Mouse (Mus musculus): ENCODE results near the gene Itih5.
A peak's percentile ranks its signal among the peaks of the same experiment; 100 is the strongest.

Gene Itih5

GRCm38 (mm10) chr2:10262722-10263121 is 109.4 kb downstream of the Itih5 start:
- no peak for DNase-seq (ENCODE audit: low spot score)

GRCm38 (mm10) chr2:10263909-10264489 is 110.6 kb downstream of the Itih5 start:
- no peak for DNase-seq (ENCODE audit: low spot score)

DNA sequence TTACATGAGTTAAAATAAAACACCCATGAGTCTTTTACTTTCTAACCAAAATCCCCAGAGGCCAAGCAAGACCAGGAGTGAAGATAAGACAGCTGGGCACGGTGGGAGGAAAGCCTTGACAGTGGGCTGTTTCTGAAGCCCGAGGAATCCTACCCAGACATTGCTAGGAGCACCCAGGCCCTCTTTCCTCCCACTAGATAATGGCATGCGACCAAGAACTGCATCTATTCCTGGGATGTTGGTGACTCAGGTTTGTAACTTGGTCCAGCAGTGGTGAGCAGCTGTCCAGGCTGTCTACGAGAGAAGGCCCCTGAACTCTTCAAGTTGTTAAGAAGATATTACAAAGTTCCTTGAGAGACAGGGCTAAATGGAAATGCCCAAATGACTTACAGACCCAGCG is 112.5 kb downstream of the Itih5 start:
- no peak for DNase-seq (ENCODE audit: low spot score)

GRCm38 (mm10) chr2:10272604-10273115 is 119.3 kb downstream of the Itih5 start:
- no peak for DNase-seq (ENCODE audit: low spot score)

GRCm38 (mm10) chr2:10273541-10274050 is 120.2 kb downstream of the Itih5 start:
- DNase-seq (ENCODE audit: low spot score): no peak

GRCm38 (mm10) chr2:10276194-10276593 is 122.8 kb downstream of the Itih5 start:
- DNase-seq (ENCODE audit: low spot score): peak; percentile 60

GRCm38 (mm10) chr2:10283686-10284085 is 130.3 kb downstream of the Itih5 start:
- no peak for DNase-seq (ENCODE audit: low spot score)

DNA sequence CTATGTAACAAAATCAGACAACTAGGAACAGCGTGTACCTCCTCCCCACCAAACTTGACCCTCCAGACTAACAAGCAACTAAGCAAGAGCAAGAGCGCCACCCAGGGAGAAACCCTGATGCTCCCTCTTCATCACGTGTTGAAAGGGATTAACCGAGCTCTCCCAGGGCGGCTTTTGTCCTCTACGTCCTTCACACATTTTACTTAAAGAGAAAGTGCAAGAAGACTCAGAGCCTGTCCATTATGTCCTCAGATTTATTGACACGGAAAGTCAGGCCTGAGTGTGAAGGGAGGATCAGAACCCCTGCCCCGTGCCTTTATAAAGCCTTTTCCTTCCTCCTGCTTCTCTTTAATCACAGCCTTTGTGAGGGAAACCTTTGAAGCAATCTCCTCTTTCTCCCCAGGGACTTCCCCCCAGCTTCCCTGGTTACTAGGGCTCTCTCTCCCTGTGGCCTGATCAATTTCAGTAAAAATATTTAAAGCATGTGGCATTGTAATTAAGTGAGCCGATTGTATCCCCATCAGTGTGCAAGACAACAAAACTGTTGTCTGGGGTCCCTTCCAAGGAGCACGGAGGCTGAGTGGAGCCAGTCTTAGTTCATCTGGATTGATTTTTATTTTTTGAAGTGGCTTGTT is 131.4 kb downstream of the Itih5 start:
- DNase-seq (ENCODE audit: low spot score): peak; percentile 68

GRCm38 (mm10) chr2:10285975-10286374 is 132.6 kb downstream of the Itih5 start:
- no peak for DNase-seq (ENCODE audit: low spot score)

DNA sequence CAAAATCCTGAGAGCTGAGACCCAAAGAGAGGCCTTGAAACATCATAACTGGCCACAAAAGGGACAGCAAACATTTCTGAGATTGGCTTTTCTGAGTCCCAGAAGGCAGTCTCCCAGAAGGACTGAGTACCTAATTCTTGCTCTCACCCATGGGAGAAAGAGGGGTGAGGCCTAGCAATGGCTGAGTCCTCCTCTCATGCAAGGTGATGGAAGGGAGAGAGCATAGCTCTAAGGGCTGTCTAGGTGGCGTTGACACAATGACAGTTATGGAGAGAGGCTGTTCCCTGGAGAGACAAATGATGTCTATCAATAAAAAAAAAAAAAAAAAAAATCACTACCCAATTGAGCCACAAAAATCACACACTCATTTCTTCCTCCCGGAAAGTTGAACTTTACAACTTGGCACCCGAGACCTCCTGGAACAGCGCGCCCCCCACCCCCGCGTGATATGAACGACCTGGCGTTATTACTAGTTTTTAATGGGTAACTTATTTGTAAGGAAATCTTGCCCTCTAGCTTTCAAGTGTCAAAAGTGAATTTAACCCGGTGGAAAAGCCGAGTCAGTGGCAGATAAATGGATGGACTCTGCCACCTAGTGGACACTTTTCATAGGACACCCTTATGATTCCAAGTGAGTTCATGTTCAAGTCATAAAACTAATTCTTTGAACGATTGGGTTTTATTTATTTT is 134.9 kb downstream of the Itih5 start:
- DNase-seq (ENCODE audit: low spot score): peak; percentile 16

DNA sequence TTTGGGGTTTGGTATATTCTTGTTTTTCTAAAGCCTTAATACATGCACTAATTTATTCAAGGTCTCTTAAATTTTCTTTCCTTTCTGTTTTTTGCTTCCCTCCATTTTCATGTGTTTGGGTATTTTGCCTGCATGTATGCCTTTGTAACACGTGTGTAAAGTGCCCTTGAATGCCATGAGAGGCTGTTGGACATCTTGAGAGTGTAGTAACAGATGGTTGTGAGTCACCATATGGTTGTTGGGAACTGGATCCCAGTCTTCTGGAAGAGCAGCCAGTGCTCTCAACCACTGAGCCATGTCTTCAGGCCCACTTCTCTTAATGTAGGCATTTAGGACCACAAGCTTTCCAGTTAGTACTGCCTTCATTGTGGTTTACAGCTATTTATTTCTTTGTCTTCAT is 135.5 kb downstream of the Itih5 start:
- no peak for DNase-seq (ENCODE audit: low spot score)

DNA sequence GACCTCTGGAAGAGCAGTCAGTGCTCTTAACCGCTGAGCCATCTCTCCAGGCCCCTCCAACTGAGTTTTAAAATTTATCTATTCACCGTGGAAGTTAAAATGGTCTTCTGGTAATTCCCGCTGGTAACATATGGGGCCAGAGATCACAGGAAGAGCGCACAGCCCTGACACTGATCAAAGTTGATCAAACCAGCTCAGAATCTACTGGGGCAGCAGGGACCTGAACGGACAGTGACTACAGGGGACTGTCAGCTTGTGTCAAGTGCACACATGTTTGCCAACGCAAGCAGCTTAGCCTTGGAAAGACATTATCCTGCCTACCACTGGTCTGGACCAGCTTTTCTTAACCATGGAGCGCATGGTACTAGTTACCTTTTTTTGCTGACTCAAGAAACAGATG is 136.7 kb downstream of the Itih5 start:
- DNase-seq (ENCODE audit: low spot score): no peak

GRCm38 (mm10) chr2:10293556-10294206 is 140.3 kb downstream of the Itih5 start:
- no peak for DNase-seq (ENCODE audit: low spot score)

- no peak for DNase-seq (ENCODE audit: low spot score)
Observed at GRCm38 (mm10) chr2:10295908-10296307, 142.5 kb downstream of the Itih5 start.

- no peak for DNase-seq (ENCODE audit: low spot score)
Observed at GRCm38 (mm10) chr2:10300244-10300643, 146.9 kb downstream of the Itih5 start.

DNA sequence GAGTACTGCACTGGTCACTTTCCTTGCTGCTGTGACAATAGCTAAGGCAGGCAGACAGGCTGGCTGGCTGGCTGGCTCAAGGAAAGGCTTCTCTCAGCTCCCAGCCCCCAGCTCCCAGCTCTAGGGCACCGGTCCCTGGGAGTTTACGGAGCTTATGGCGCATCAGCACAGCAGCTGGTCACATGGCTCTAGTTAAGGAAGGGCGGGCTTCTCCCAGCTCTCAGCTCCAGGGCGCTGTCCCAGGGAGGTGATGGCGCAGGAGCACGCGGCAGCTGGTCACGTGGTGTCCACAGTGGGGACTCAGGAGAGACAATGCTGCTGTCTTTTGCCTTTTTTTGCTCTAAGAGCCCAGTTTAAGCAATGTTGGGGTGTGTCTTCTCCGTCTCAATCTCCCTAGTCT is 147.4 kb downstream of the Itih5 start:
- peak; percentile 43 for DNase-seq (ENCODE audit: low spot score)

DNA sequence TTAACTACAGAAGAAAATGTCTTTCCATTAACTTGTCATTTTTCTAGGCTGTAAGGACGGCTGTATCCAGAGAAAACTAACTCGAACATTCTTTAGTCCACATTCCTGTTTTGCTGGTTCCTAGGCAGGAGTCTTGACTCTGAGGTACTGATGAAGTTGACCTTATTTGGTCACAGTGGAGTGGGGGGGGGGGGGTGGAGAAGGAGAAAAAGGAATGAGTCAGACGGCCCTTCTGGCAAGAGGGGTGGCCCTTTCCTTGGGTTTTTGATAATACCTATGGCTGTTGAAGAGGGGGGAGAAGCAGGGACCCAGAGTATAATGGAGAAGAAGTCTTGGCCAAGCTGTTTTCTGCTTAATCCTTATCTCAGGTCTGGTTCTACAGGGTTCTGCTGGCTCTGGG is 148.0 kb downstream of the Itih5 start:
- DNase-seq (ENCODE audit: low spot score): no peak

- DNase-seq (ENCODE audit: low spot score): no peak
Observed at GRCm38 (mm10) chr2:10301997-10302396, 148.6 kb downstream of the Itih5 start.

GRCm38 (mm10) chr2:10304911-10305310 is 151.5 kb downstream of the Itih5 start:
- DNase-seq (ENCODE audit: low spot score): no peak
